Mouse (Mus musculus) frontal cortex, postnatal 10 days (tissue): ENCODE data around the gene Ceacam20.
"Not testable (repeated sequence)": the region's sequence is repeated elsewhere in the genome, so short reads cannot be mapped to it uniquely, and the experiment has no call there.

ENCODE experiments used
- DNase-seq, 2 experiments: peaks; one replicate each; pipeline ENCODE4 v3.0.0; 2022; ENCODE audit warnings: low spot score in 2 of 2, mixed read lengths in 1 of 2

Ceacam20 gene

DNA sequence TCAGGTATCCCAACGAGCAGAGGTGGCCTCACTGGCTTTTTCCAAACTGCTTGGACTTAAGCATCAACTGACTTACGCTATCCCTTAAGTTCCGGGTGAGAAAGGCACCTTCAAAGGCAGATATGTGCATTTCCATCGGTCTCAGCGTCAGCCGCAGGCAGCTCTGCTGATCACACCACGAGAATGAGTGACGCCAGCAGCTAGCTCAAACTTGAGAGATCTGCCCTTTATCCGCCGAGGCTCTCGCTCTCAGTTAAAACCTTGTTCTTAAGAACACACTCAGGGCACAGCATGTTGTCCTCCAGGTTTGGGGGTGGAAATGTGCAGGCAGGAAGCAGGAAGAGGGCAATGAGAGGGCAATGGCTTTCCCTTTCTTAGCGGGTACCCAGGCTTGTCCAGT is 16.3 kb upstream of the Ceacam20 start:
- DNase-seq: no peak

DNA sequence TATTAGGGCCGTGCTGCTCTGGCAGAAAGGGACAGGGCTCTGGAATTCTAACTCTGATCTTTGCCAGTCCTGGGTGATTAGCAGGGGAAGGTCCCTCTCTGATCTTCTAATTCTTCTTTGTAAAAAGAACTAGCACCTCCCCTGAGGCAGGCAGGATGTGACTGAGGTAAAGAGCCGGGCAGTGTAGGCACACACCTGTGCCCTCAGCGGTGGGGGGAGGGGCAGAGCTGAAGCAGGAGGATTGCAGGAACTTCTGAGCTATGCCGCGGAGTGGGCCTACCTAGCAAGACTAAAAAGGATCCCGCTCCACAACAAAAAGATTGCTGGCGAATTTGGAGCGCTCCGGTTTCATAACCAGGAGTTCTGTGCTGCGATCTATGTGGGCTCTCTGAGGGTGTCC is 15.2 kb upstream of the Ceacam20 start:
- DNase-seq: no peak

DNA sequence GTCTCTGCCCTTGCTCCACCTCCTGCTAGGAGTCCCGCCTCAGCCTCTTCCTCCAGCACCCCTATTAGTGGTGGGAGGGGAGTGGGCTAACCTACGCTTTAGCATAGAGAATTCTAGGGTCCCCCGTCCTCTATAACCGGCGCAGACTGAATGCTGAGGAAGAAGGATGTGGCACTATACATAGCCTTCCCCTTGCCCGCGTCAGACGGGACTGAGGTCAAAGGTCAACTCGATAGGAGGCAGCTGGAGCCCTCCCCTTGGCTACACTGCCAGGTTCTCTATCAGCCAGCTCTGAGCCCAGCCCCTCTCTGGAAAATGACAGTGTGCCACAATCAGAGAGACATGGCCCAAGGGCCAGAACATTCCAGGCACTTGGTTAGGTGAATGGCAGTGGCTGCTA is 14.6 kb upstream of the Ceacam20 start, which contains the start of gene Igsf23:
Igsf23 (minus strand) TSS at position 168 of the 400 bp plus-strand sequence.
- no peak for DNase-seq

DNA sequence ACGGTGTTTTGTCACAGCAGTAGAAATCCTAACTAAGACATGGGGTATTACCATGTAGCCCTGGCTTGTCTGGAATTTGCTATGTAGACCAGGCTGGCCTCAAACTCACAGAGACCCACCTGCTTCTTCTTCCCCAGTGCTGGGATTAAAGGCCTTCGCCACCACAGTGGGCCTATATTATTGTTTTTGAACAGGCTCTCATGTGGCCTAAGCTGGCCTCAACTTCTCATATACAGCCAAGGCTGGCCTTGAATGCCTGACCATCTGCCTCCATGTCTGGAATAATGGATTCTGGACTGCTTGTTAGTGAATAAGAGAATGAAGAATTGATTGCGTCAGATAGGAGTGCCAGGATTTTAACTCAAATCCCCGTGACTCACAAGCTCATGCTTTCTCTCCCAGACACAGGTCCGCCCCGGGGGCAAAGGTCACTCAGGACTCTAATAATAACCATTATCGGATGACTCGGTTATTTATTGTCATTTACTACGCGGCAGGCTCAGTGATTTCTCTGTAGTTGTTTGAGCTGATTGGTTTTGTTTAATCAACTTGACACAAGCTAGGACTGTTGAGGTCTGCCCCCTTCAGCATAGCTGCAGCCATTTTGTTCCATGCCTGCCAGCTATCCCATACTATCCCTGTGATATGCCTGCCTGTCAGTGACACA is 12.8 kb upstream of the Ceacam20 start:
- no peak for DNase-seq

DNA sequence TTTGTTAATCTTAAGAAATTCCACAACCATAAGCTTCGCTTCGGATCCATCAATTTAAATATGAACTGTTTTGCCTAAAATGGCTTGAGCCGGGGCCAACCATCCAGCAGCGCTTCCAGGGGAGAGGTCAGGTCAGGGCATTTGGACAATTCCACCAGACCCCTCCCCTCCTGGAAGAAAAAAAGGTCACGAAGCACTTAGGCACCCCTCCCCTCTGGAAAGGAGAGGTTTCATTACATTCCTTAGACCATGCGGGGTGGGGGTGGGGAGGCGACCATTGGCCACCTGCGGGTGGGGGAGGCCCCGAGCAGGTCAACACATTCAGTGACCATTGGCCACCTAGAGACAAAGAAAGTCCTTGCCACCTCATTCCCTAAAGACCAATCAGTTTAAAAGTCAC is 12.2 kb upstream of the Ceacam20 start:
- no peak for DNase-seq

DNA sequence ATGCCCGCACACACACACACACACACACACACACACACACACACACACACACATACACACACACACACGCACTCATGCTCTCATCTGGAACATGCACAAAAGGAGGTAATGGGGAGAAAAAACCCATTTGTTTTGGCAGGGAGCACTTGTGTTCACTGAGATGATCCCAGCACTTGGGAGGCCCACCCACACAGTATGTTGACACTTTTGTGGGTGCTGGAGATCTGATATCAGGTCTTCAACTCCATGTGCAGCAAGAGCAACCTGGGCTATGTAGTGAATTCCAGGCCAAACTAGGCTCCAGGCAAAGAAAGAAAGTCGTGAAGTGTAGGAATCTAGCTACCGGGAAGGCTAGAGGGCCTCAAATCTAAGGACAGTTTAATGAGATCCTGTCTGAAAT is 9.4 kb upstream of the Ceacam20 start:
- DNase-seq: no peak

DNA sequence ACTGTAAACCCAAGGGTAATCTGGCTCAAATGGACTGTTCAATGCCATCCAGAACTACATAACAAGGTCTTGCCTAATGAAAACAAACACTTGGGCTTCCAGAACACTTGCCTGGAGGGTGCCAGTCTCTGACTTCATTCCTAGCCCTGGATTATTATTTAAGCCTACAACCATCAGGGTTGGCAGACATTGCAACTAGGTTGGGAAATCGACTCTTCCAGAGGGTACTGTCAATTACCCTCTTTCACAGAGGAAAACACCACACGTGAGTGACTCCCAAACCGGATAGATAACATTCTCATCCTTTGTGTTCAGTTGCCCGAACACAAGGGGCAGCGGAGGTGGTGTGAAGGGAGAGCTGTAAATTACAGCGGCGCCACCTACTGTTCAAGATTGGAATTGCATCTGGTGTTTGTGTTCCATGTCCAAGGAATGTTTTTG is 8.9 kb upstream of the Ceacam20 start:
- DNase-seq: peak in 1 of 2 experiments; percentile 80

DNA sequence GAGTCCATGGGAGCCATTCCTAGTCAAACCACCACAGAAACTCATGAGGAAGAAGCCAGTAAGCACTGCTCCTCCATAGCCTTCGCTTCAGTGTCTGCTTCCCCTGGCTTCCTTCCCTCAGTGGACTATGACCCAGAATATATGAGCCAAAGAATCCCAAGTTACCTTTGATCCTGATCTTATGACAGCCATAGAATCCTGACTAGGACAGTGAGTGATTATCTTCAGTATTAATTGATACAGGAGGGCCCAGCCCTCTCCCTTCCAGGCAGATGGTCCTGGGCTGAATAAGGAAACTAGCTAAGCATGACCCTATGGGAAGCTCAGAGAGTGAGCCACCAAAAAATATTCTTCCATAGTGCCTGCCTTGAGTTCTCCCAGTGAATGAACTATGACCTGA is 2.8 kb upstream of the Ceacam20 start:
- no peak for DNase-seq

DNA sequence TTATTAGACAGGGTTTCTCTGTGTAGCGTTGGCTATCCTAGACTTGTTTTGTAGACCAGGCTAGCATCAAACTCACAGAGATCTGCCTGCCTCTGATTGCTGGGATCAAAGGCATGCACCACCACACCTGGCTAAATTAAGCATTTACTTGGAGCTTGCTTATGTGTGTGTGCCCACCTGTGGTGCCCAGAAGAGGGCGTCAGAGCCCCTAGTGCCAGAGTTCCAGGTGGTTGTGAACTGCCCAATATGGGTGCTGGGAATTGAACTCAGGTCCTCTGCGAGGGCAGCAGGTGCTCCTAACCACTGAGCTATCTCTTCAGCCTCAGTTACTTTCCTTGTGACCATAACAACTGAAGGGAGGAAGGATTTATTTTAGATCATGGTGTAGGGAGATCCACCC is 3.9 kb downstream of the Ceacam20 start:
- DNase-seq: no peak

DNA sequence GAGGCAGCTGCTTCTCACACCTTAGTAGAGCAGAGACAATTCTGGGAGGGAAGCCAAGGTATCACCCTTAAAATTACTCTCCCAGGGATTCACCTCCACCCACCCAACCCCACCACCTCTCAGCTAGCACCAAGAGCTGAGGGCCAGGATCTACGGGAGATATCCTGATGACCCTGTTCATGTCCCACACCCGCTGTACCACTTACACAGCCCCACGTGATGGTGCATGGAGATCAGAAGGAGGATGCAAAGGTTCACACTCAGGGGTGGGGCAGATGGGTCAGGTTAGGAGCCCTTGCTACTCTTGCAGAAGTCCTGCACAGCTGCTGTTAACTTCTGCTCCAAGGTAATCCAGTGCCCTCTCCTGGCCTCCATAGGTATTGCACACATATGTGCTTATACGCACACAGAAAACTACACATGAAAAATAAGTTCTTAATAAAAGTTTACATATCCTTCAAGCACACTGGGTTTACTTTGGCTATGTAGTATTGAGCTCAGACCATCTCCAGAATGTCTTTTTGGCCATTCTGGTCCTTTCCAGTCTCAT is 4.4 kb downstream of the Ceacam20 start:
- no peak for DNase-seq

DNA sequence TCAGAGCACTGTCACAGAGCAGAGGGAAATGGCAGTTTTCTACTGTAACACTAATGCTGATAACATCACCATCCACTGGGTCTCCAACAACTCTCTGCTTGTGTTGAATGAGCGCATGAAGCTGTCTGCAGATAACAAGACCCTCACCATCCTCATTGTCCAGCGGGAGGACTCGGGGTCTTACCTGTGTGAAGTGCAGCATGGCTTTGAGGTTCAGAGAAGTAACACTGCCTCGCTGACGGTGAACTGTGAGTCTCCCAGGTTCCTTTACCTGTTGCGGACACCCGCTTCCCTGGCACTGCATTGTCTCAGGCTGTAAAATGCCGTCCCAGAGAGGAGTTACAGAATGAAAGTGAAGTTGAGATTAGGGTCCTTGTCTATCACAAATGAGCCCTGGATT is 5.0 kb downstream of the Ceacam20 start:
- DNase-seq: no peak

DNA sequence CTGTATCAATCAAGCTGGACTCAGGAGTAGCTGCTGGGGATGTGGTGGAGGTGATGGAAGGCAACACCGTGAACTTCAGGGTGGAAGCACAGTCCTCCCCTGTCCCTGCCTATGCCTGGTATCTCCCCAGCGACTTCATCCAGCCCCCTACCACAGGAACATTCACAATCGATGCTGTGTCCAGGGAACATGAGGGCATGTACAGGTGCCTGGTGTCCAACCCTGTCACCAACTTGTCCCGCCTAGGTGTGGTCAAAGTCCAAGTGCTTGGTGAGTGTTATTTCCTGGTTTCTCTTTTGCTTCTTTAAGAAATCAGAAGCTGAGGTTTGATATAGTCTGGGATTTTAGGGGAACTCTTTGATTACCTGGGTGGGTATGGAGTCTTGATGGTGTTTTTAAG is 6.3 kb downstream of the Ceacam20 start:
- DNase-seq: no peak

DNA sequence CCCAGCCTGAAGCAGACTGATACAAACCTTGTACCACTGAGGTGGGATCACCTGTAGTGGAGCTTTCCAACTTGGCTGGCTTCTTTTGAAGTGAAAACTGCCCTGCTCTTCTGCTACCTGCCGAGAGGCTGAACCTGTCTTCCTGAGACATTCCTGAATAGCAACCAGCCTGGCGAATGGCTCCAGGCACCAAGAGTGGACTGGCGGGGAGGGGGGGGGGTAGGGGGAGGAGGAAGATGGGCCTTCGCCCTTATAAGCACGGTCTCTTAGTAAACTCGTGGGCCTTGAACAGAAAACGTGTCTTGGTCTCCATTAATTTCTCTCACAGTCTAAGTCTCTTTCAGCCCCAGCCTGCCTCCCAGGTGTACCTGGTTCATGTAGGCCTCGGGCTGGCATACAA is 26.0 kb downstream of the Ceacam20 start, which contains the start of gene Nlrp9b:
Nlrp9b (plus strand) TSS at position 301 of the 400 bp plus-strand sequence.
- DNase-seq: not testable (repeated sequence)

DNA sequence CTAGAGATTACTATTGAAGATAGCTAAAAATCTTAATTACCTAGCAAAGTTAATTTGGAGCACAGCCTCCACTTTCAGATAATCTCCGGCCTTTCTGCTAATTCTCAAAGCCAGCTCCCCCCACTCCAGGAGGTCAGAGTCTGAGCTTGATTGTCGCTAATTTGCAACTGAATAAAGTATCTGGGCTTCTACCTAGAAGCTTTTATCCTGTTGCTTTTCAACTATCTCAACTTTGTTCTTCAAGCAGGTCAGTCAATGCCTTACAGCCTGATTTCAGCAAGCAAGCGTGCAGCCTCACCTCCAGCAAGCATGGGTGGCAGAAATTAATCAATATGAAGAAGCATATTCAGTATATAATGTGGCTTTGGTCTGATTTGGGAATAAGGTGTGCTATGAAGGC is 31.5 kb downstream of the Ceacam20 start:
- not testable (repeated sequence) for DNase-seq

DNA sequence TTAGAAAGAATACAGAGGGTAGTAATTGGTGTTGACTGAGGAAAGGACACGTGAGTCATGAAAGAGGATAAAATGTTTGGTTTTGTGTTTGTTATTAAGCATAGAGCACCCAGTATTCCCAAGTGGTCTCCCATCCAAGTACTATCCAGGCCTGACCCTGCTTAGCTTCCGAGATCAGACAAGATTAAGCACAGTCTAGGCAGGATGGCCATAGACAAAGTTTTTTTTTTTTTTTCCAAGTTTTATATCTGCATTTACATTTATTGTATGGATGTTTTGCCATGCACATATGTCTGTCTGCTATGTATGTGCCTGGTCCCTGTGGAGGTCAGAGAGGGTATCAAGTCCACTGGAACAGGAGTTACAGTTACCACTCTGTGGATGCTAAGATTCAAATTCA is 44.8 kb downstream of the Ceacam20 start:
- no peak for DNase-seq
